Mouse (Mus musculus): ENCODE data around the gene Abcc6. TPM values are rescaled to one million over a fixed set of nuclear protein-coding genes. Genes with fewer than 3 reads are reported as not detected.
A peak's percentile ranks its signal among the peaks of the same experiment; 100 is the strongest.

Abcc6 gene
- polyA plus RNA-seq, 1 experiment from 2014 or later: 2.4 TPM

- Histone ChIP-seq H3K4me3 (ENCODE audit: low read depth, low read length) (no peak overlapping the region), H3K4me1 (replicated peaks; ENCODE audit: control insufficient read depth, insufficient read depth, low read length) (peaks cover 52% of the 10 kb centered on the region), H3K4me2 (ENCODE audit: low read length) (peak overlapping the region; percentile 57), H3K27ac (ENCODE audit: low read depth) (peak overlapping the region; percentile 93), H3K27me3 (replicated peaks; ENCODE audit: control insufficient read depth, insufficient read depth, low read length) (no peaks in the 10 kb centered on the region), H3K36me3 (ENCODE audit: control insufficient read depth, insufficient read depth, low read length) (peaks cover 9% of the 10 kb centered on the region; the same call in 1 of the 2 replicates), H3K9ac (ENCODE audit: low read length) (peak overlapping the region; percentile 34; the same call in 1 of the 2 replicates), H3K9me3 (ENCODE audit: control insufficient read depth, low read length) (no peaks in the 10 kb centered on the region)
- WGBS: 79% methylated on average over 12 of the region's 12 CpGs
- no peak for DNase-seq (ENCODE audit: low spot score)
- ATAC-seq (replicated peaks; ENCODE audit: low FRiP score, low TSS enrichment, low read depth): no peak
Observed at GRCm38 (mm10) chr7:45921950-45922600, 108.0 kb downstream of the Abcc6 start.

DNA sequence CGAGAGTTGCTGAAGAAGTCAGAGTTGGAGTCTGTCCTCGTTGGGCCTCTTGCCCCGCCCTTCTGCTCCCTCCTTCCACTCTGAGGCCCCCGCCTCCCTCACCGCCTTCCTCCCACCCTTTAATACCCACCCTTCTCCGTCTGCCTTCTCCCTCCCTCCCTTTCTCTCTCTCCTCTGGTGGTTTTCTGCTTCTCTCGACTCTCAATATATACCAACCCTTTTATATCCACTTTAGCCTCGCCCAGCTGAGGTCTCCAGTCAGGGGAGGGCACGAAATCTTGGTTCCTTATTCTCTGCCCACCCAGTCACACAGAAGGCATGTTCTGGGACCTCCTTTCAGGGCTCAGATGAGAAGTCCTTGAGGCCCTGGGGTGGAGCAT is 108.9 kb downstream of the Abcc6 start, which contains the start of gene Emp3:
Emp3 (minus strand) TSS at position 163 of the 380 bp plus-strand sequence.
- H3K4me1 ChIP-seq (replicated peaks; ENCODE audit: control insufficient read depth, insufficient read depth, low read length): peaks cover 59% of the 10 kb centered on the region
- 11% methylated on average over 9 of the region's 9 CpGs for WGBS

GRCm38 (mm10) chr7:45920583-45921241 is 109.4 kb downstream of the Abcc6 start:
- H3K27me3 ChIP-seq (replicated peaks; ENCODE audit: control insufficient read depth, insufficient read depth, low read length): no peaks in the 10 kb centered on the region
- no peak for ATAC-seq (replicated peaks; ENCODE audit: low FRiP score, low TSS enrichment, low read depth)
- H3K36me3 ChIP-seq (ENCODE audit: control insufficient read depth, insufficient read depth, low read length): peaks cover 9% of the 10 kb centered on the region; the same call in 1 of the 2 replicates
- peak overlapping the region; percentile 60 for H3K4me2 ChIP-seq (ENCODE audit: low read length)
- H3K4me1 ChIP-seq (replicated peaks; ENCODE audit: control insufficient read depth, insufficient read depth, low read length): peaks cover 64% of the 10 kb centered on the region
- peak overlapping the region; percentile 60 for H3K4me3 ChIP-seq (ENCODE audit: low read depth, low read length)
- H3K27ac ChIP-seq (ENCODE audit: low read depth): peak overlapping the region; percentile 93
- peak; percentile 59 for DNase-seq (ENCODE audit: low spot score)
- no peaks in the 10 kb centered on the region for H3K9me3 ChIP-seq (ENCODE audit: control insufficient read depth, low read length)
- WGBS: 13% methylated on average over 9 of the region's 9 CpGs
- H3K9ac ChIP-seq (ENCODE audit: low read length): peak overlapping the region; percentile 58

More for the DNA sequence above, 108.9 kb downstream of the Abcc6 start, which contains the start of gene Emp3:
- DNase-seq (ENCODE audit: low spot score) (peak; percentile 69), ATAC-seq (replicated peaks; ENCODE audit: low FRiP score, low TSS enrichment, low read depth) (no peak)
- Histone ChIP-seq H3K4me2 (ENCODE audit: low read length) (peak within 1 kb of the TSS; percentile 60), H3K4me3 (ENCODE audit: low read depth, low read length) (peak within 1 kb of the TSS; percentile 60), H3K9me3 (ENCODE audit: control insufficient read depth, low read length) (no peaks in the 10 kb centered on the region), H3K27ac (ENCODE audit: low read depth) (peak within 1 kb of the TSS; percentile 93), H3K9ac (ENCODE audit: low read length) (peak within 1 kb of the TSS; percentile 58), H3K27me3 (replicated peaks; ENCODE audit: control insufficient read depth, insufficient read depth, low read length) (no peaks in the 10 kb centered on the region), H3K36me3 (ENCODE audit: control insufficient read depth, insufficient read depth, low read length) (peaks cover 9% of the 10 kb centered on the region; the same call in 1 of the 2 replicates)

DNA sequence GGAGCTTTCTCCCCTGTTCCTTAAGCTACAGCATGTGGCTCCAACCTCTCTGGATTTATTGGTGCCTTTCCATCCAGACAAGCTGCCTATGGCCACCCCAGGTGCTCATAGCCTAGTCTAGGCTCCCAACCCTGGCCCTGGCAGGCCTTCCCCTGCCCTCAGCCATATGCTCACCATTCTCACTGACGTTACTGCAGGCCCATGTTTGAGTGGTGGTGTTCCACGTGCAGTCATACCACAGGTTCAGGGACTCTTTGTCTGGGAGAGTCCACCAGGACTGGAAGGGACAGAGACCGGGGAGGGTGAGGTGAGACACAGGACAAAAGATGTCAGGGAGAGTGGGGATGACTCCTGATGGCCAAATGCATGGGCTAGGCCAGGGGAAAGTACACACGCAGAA is 110.3 kb downstream of the Abcc6 start:
- H3K9ac ChIP-seq (ENCODE audit: low read length): peak overlapping the region; percentile 58; the same call in 1 of the 2 replicates
- H3K27me3 ChIP-seq (replicated peaks; ENCODE audit: control insufficient read depth, insufficient read depth, low read length): no peaks in the 10 kb centered on the region
- peak overlapping the region; percentile 60 for H3K4me3 ChIP-seq (ENCODE audit: low read depth, low read length)
- peak overlapping the region; percentile 60 for H3K4me2 ChIP-seq (ENCODE audit: low read length)
- ATAC-seq (replicated peaks; ENCODE audit: low FRiP score, low TSS enrichment, low read depth) (no peak), DNase-seq (ENCODE audit: low spot score) (no peak)
- peaks cover 64% of the 10 kb centered on the region for H3K4me1 ChIP-seq (replicated peaks; ENCODE audit: control insufficient read depth, insufficient read depth, low read length)
- H3K36me3 ChIP-seq (ENCODE audit: control insufficient read depth, insufficient read depth, low read length): peaks cover 9% of the 10 kb centered on the region; the same call in 1 of the 2 replicates
- 72% methylated on average over 4 of the region's 4 CpGs for WGBS
- no peaks in the 10 kb centered on the region for H3K9me3 ChIP-seq (ENCODE audit: control insufficient read depth, low read length)
- H3K27ac ChIP-seq (ENCODE audit: low read depth): 0 out of 2 replicates have a peak overlapping the region, but pooled peaks have one; percentile 93

- peaks cover 9% of the 10 kb centered on the region; the same call in 1 of the 2 replicates for H3K36me3 ChIP-seq (ENCODE audit: control insufficient read depth, insufficient read depth, low read length)
- H3K4me3 ChIP-seq (ENCODE audit: low read depth, low read length): no peak overlapping the region
- ATAC-seq (replicated peaks; ENCODE audit: low FRiP score, low TSS enrichment, low read depth): no peak
- H3K9ac ChIP-seq (ENCODE audit: low read length): no peak overlapping the region
- H3K4me2 ChIP-seq (ENCODE audit: low read length): peak overlapping the region; percentile 60
- WGBS: 74% methylated on average over 14 of the region's 14 CpGs
- no peak for DNase-seq (ENCODE audit: low spot score)
- no peaks in the 10 kb centered on the region for H3K9me3 ChIP-seq (ENCODE audit: control insufficient read depth, low read length)
- H3K27ac ChIP-seq (ENCODE audit: low read depth): no peak overlapping the region
- no peaks in the 10 kb centered on the region for H3K27me3 ChIP-seq (replicated peaks; ENCODE audit: control insufficient read depth, insufficient read depth, low read length)
- H3K4me1 ChIP-seq (replicated peaks; ENCODE audit: control insufficient read depth, insufficient read depth, low read length): peaks cover 64% of the 10 kb centered on the region
Observed at GRCm38 (mm10) chr7:45919083-45919671, 110.9 kb downstream of the Abcc6 start.

DNA sequence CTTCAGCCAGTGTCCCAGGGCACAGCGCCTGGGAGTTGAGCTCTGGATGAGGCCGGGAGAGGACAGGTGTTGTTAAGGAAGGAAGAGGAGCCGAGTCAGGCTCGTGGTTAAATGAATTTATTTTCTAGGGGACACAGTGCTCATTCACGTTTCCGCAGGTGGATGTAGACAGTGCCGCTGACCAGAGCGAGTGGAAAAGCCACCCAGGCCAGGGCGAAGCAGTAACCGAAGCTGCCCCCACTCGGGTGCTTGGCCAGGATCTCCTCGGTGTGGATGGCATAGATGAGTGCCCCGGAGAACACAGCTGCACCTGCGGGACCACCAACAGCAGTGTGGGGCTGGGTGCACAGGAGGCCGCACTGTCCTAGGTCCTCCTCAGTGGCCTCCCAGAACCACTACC is 112.2 kb downstream of the Abcc6 start:
- Histone ChIP-seq H3K4me1 (replicated peaks; ENCODE audit: control insufficient read depth, insufficient read depth, low read length) (peaks cover 64% of the 10 kb centered on the region), H3K27me3 (replicated peaks; ENCODE audit: control insufficient read depth, insufficient read depth, low read length) (no peaks in the 10 kb centered on the region), H3K36me3 (ENCODE audit: control insufficient read depth, insufficient read depth, low read length) (peaks cover 9% of the 10 kb centered on the region; the same call in 1 of the 2 replicates), H3K9me3 (ENCODE audit: control insufficient read depth, low read length) (no peaks in the 10 kb centered on the region), H3K4me2 (ENCODE audit: low read length) (0 out of 2 replicates have a peak overlapping the region, but pooled peaks have one; percentile 60), H3K27ac (ENCODE audit: low read depth) (peak overlapping the region; percentile 91; the same call in 1 of the 2 replicates), H3K9ac (ENCODE audit: low read length) (no peak overlapping the region), H3K4me3 (ENCODE audit: low read depth, low read length) (no peak overlapping the region)
- ATAC-seq (replicated peaks; ENCODE audit: low FRiP score, low TSS enrichment, low read depth) (no peak), DNase-seq (ENCODE audit: low spot score) (no peak)
- WGBS: 87% methylated on average over 15 of the region's 15 CpGs

Other genes with a start within 250 kb of the Abcc6 start
- 1.5 and 1.9 TPM in 2 replicates for gene Lmtk3, start 246.6 kb downstream of the Abcc6 start, polyA plus RNA-seq (2014; fragmentation: Nextera tagmentation; extraction: Ambion mirVana)
- 1.2 and 2.3 TPM in 2 replicates for gene Sult2b1, start 245.6 kb downstream of the Abcc6 start, polyA plus RNA-seq (2014; fragmentation: Nextera tagmentation; extraction: Ambion mirVana)
- 91.9 and 95.5 TPM in 2 replicates for gene Cyth2, start 215.7 kb downstream of the Abcc6 start, polyA plus RNA-seq (2014; fragmentation: Nextera tagmentation; extraction: Ambion mirVana)
- gene Kcnj14, start 205.5 kb downstream of the Abcc6 start, polyA plus RNA-seq (2014; fragmentation: Nextera tagmentation; extraction: Ambion mirVana): 1.2 and 1.5 TPM in 2 replicates
- gene Grwd1, start 199.4 kb downstream of the Abcc6 start, polyA plus RNA-seq (2014; fragmentation: Nextera tagmentation; extraction: Ambion mirVana): 86.9 and 95.1 TPM in 2 replicates
- 120 and 124 TPM in 2 replicates for gene Kdelr1, start 157.5 kb downstream of the Abcc6 start, polyA plus RNA-seq (2014; fragmentation: Nextera tagmentation; extraction: Ambion mirVana)
- 0.24 and 0.37 TPM in 2 replicates for gene Grin2d, start 151.9 kb downstream of the Abcc6 start, polyA plus RNA-seq (2014; fragmentation: Nextera tagmentation; extraction: Ambion mirVana)
- gene Syngr4, start 133.6 kb downstream of the Abcc6 start, polyA plus RNA-seq (2014; fragmentation: Nextera tagmentation; extraction: Ambion mirVana): 0.99 and 1.0 TPM in 2 replicates
- 3.9 and 4.3 TPM in 2 replicates for gene Tmem143, start 133.4 kb downstream of the Abcc6 start, polyA plus RNA-seq (2014; fragmentation: Nextera tagmentation; extraction: Ambion mirVana)
- gene Emp3, start 108.9 kb downstream of the Abcc6 start, polyA plus RNA-seq (2014; fragmentation: Nextera tagmentation; extraction: Ambion mirVana): 204 and 220 TPM in 2 replicates
- gene Ccdc114, start 106.2 kb downstream of the Abcc6 start, polyA plus RNA-seq (2014; fragmentation: Nextera tagmentation; extraction: Ambion mirVana): 3.5 and 4.3 TPM in 2 replicates
- 39.3 and 48.2 TPM in 2 replicates for gene Nomo1, start 3.4 kb upstream of the Abcc6 start, polyA plus RNA-seq (2014; fragmentation: Nextera tagmentation; extraction: Ambion mirVana)
- gene Kcnj11, start 70.5 kb upstream of the Abcc6 start, polyA plus RNA-seq (2014; fragmentation: Nextera tagmentation; extraction: Ambion mirVana): 0.27 and 0.61 TPM in 2 replicates
- 2.4 and 7.6 TPM in 2 replicates for gene Abcc8, start 149.7 kb upstream of the Abcc6 start, polyA plus RNA-seq (2014; fragmentation: Nextera tagmentation; extraction: Ambion mirVana)
- 36.6 and 36.8 TPM in 2 replicates for gene Ush1c, start 208.2 kb upstream of the Abcc6 start, polyA plus RNA-seq (2014; fragmentation: Nextera tagmentation; extraction: Ambion mirVana)
- 0.12 TPM in 1 of 2 replicates, not detected in the other for gene Otog, start 210.7 kb upstream of the Abcc6 start, polyA plus RNA-seq (2014; fragmentation: Nextera tagmentation; extraction: Ambion mirVana)

All from intestine, embryonic 14.5 days (tissue).